Mouse (Mus musculus): Measurements from ENCODE around the gene Brpf3. TPM values are rescaled to one million over a fixed set of nuclear protein-coding genes. Genes with fewer than 3 reads are reported as not detected.
"Not testable (repeated sequence)": the region's sequence is repeated elsewhere in the genome, so short reads cannot be mapped to it uniquely, and the experiment has no call there.

The Brpf3 gene
- total RNA-seq, 2 experiments from 2014 or later = 12.1 to 12.3 TPM

GRCm38 (mm10) chr17:28799291-28800160, 1.4 kb upstream of the Brpf3 start:
- DNase-seq = no peak

- no peak for DNase-seq
These were observed 614 bp upstream of the Brpf3 start for GRCm38 (mm10) chr17:28800281-28800670.

GRCm38 (mm10) chr17:28801474-28802005, 650 bp downstream of the Brpf3 start:
- peak; percentile 99 for DNase-seq

GRCm38 (mm10) chr17:28802006-28802481, 1.2 kb downstream of the Brpf3 start:
- DNase-seq = no peak

GRCm38 (mm10) chr17:28803316-28803715, 2.4 kb downstream of the Brpf3 start:
- no peak for DNase-seq

- DNase-seq = no peak
These were observed 4.1 kb downstream of the Brpf3 start for GRCm38 (mm10) chr17:28804973-28805372.

GRCm38 (mm10) chr17:28806770-28807169, 5.9 kb downstream of the Brpf3 start:
- no peak for DNase-seq

- DNase-seq = no peak
These were observed 7.8 kb downstream of the Brpf3 start for GRCm38 (mm10) chr17:28808714-28809113.

- no peak for DNase-seq
These were observed 8.4 kb downstream of the Brpf3 start for GRCm38 (mm10) chr17:28809175-28809831.

GRCm38 (mm10) chr17:28812345-28812744, 11.5 kb downstream of the Brpf3 start:
- DNase-seq = no peak

- no peak for DNase-seq
These were observed 13.7 kb downstream of the Brpf3 start for GRCm38 (mm10) chr17:28814529-28815097.

- no peak for DNase-seq
These were observed 14.6 kb downstream of the Brpf3 start for GRCm38 (mm10) chr17:28815384-28816004.

GRCm38 (mm10) chr17:28816326-28816725, 15.4 kb downstream of the Brpf3 start:
- not testable (repeated sequence) for DNase-seq

GRCm38 (mm10) chr17:28816875-28817811, 16.3 kb downstream of the Brpf3 start:
- no peak for DNase-seq

- no peak for DNase-seq
These were observed 19.3 kb downstream of the Brpf3 start for GRCm38 (mm10) chr17:28820189-28820588.

- no peak for DNase-seq
These were observed 22.3 kb downstream of the Brpf3 start for GRCm38 (mm10) chr17:28823004-28823745.

- no peak for DNase-seq
These were observed 22.9 kb downstream of the Brpf3 start for GRCm38 (mm10) chr17:28823749-28824148.

GRCm38 (mm10) chr17:28824896-28825295, 24.0 kb downstream of the Brpf3 start:
- DNase-seq = no peak

- no peak for DNase-seq
These were observed 24.6 kb downstream of the Brpf3 start for GRCm38 (mm10) chr17:28825359-28826041.
